Mouse (Mus musculus) ovary, postnatal 10 days (tissue): ENCODE data around the gene Atp8a2.
A peak's percentile ranks its signal among the peaks of the same experiment; 100 is the strongest.
"Not testable (repeated sequence)": the region's sequence is repeated elsewhere in the genome, so short reads cannot be mapped to it uniquely, and the experiment has no call there.

ENCODE experiments used
- DNase-seq: peaks from one replicate; pipeline ENCODE4 v3.0.0; 2022; ENCODE audit warnings: low spot score

Atp8a2 gene

GRCm38 (mm10) chr14:60026647-60027046 lies 170.3 kb downstream of the Atp8a2 start:
- DNase-seq: peak; percentile 7

GRCm38 (mm10) chr14:60015891-60016290 lies 181.1 kb downstream of the Atp8a2 start:
- DNase-seq: peak; percentile 55

GRCm38 (mm10) chr14:60001801-60002200 lies 195.2 kb downstream of the Atp8a2 start:
- DNase-seq: no peak

GRCm38 (mm10) chr14:59988860-59989259 lies 208.1 kb downstream of the Atp8a2 start:
- no peak for DNase-seq

- DNase-seq: no peak
Observed at GRCm38 (mm10) chr14:59987975-59988374, 209.0 kb downstream of the Atp8a2 start.

- DNase-seq: no peak
Observed at GRCm38 (mm10) chr14:59978007-59978406, 219.0 kb downstream of the Atp8a2 start.

- no peak for DNase-seq
Observed at GRCm38 (mm10) chr14:59971221-59971730, 225.7 kb downstream of the Atp8a2 start.

GRCm38 (mm10) chr14:59969485-59970134 lies 227.4 kb downstream of the Atp8a2 start:
- DNase-seq: no peak

- DNase-seq: no peak
Observed at GRCm38 (mm10) chr14:59967847-59968550, 229.0 kb downstream of the Atp8a2 start.

GRCm38 (mm10) chr14:59966981-59967380 lies 230.0 kb downstream of the Atp8a2 start:
- DNase-seq: no peak

- no peak for DNase-seq
Observed at GRCm38 (mm10) chr14:59964569-59964968, 232.4 kb downstream of the Atp8a2 start.

GRCm38 (mm10) chr14:59960961-59961360 lies 236.0 kb downstream of the Atp8a2 start:
- no peak for DNase-seq

- no peak for DNase-seq
Observed at GRCm38 (mm10) chr14:59960214-59960890, 236.6 kb downstream of the Atp8a2 start.

- no peak for DNase-seq
Observed at GRCm38 (mm10) chr14:59959723-59960122, 237.3 kb downstream of the Atp8a2 start.

GRCm38 (mm10) chr14:59949983-59950382 lies 247.0 kb downstream of the Atp8a2 start:
- DNase-seq: no peak

- peak; percentile 51 for DNase-seq
Observed at GRCm38 (mm10) chr14:59942864-59943611, 253.9 kb downstream of the Atp8a2 start.

GRCm38 (mm10) chr14:59942199-59942598 lies 254.8 kb downstream of the Atp8a2 start:
- DNase-seq: no peak

GRCm38 (mm10) chr14:59932355-59932754 lies 264.6 kb downstream of the Atp8a2 start:
- no peak for DNase-seq

- DNase-seq: no peak
Observed at GRCm38 (mm10) chr14:59931412-59932058, 265.4 kb downstream of the Atp8a2 start.

GRCm38 (mm10) chr14:59929190-59929589 lies 267.8 kb downstream of the Atp8a2 start:
- not testable (repeated sequence) for DNase-seq

- DNase-seq: no peak
Observed at GRCm38 (mm10) chr14:59928781-59929180, 268.2 kb downstream of the Atp8a2 start.

- no peak for DNase-seq
Observed at GRCm38 (mm10) chr14:59927804-59928203, 269.2 kb downstream of the Atp8a2 start.
